Mouse (Mus musculus) lung, postnatal 4 days (tissue): Measurements from ENCODE around the gene Hsd17b13.
"Not testable (repeated sequence)": the region's sequence is repeated elsewhere in the genome, so short reads cannot be mapped to it uniquely, and the experiment has no call there.

Source experiments
- DNase-seq, 2 experiments: peaks; one replicate each; pipeline ENCODE4 v3.0.0; 2021

Hsd17b13 gene

DNA sequence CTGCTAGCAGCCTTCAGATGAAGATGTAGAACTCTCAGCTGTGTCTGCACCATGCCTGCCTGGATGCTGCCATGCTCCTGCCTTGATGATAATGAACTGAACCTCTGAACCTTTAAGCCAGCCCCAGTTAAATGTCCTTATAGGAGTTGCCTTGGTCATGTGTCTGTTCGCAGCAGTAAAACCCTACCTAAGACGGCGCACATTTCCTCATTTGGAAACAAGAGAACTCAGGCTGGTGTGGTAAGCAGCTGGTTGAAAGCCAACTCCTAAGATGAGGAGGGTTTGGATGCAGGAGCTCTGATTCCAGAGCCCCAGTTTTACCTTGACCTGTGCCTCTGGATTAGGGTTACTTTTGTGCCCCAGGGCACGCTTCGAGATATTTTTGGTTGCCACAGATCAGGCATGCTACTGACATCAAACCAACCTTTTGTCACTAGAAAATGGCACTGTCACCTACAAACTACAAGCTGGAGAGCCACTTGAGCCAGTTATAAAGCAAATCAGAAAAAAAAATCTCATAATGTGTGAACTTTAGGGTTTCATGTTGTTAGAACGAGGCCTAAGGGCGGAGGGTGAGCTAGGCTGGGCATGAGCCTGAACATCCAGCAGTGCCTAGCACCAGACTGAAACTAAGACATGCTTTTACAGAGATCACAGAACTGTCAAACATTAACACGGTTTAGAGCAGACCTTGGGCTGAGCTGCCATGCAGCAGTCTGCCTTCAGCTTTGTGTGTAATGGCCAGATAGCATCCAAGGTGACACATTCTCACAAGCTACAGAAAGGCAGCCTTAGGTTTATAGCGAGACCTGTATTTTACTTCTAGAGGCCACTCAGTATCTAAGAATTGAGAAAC lies 3.7 kb upstream of the Hsd17b13 start:
- DNase-seq: no peak

DNA sequence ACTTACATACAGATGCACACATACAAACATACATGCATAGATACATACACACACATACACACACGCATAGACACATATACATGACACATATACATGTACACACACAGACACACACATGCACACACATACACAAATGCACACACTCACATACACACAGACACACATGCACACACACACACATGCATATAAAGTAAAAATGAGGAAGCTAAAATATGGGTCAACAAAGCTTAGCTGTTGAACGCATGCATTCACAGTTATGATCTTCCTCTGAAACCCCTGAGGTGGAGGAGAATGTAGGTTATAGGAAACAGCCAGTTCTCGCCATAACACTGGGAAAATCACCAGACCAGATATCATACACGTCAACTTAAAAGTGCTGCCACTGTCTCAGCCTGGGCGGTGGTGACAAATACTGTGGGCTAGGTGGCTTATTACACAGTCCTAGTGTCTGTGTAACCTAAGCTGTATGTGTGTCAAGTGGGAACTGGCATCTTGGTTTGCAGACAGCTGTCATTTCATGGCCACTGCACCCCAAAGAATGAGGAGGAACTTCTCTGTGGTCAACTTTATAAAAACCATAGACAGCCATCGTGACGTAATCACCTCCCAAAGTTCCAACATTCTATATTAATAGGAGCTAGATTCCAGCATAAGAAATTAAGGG lies 829 bp upstream of the Hsd17b13 start:
- no peak for DNase-seq

DNA sequence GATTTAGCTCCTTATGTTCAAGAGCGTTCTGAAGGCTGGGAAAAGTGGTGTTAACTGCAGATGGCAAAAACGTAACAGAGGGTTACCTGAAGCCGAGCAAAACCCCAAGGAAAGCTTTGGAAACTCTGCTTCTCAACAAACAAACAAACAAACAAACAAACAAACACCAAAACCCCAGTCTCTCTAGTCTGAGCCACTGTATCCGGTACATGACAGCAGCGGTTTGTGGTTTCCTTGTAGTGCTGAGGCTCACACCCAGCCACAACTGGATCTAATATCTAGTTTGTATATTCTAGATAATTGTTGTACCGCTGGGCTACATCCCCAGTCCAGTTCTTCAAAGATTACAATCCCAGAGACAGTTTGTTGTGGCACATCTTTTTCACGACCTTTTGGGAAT lies 1.5 kb downstream of the Hsd17b13 start:
- no peak for DNase-seq

DNA sequence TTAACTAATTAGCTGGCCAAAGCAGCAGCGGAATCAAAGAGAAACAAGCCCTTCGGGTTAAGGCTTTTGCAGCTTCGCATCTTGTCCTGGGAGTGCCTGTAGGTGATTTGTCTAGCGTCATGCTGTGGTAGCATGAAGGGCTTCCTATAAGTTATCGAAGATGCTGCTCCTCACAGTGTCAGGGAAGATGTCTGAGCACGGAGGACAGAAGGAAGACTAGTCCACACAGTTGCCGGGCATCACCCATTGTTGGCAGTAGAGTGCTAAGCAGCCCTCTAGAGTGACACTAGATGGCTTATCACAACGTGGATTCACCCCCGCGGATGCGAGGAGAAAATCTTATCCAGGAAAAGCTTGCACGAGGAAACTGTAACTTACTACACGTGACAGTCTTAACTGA lies 4.4 kb downstream of the Hsd17b13 start:
- DNase-seq: no peak

DNA sequence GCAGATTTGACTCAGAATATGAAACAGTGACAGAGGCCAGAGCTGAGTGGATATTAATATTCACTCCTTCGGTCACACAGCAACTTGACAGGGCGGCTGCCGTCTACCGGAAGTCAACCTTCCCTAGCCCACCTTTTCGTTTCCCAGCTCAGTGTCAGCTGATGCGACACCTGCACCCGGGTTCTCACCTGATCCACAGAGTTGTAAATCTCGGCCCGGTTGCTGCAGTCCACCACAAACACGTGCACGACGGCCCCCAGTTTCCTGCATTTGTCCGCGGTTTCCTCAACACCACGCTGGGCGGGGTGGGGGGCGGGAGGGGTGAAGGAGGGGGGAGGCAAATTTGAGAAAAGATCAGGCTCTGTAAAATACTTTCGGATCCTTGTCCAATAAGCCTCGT lies 4.8 kb downstream of the Hsd17b13 start:
- DNase-seq: no peak

DNA sequence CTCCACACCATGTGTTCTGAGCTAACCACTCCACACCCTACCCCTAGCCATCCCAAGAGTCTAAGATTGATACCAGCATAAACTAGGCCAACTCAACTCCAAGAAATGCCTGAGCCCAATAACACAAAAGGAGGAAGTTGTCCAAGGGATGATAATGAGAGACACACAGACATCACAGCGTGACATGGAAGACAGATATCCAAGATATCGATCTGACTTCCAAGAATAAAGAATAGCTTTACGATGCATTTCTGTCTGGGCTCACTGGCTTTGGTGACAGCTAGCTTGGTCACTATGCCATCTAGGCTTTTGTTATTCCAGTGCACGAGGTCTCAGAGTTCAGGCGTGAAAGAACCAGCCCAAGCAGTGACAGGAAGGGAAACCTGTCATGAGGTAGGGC lies 6.2 kb downstream of the Hsd17b13 start:
- DNase-seq: no peak

DNA sequence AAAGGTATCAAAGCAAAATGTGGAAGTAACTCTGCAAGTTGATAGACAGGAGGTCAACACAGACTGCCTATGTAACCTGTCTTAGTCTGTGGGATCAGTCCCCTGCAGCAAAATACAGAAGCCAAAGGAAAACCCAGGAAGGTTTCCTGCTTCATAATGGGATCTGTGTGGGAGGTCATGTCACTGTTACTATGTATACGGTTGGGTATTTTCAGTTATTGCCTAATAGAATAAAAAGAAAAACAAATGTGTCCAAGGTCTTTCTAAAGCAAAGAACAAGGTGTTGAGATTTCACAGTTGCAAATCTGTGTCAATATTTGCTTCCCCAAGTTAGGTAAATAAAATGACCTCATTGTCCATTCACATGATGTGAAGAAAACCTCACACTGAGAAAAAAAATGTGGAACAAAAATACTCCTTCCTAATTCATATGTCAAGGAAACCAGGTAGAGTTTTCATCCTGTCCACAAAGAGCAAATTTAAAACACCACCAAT lies 14.2 kb downstream of the Hsd17b13 start:
- DNase-seq: no peak

DNA sequence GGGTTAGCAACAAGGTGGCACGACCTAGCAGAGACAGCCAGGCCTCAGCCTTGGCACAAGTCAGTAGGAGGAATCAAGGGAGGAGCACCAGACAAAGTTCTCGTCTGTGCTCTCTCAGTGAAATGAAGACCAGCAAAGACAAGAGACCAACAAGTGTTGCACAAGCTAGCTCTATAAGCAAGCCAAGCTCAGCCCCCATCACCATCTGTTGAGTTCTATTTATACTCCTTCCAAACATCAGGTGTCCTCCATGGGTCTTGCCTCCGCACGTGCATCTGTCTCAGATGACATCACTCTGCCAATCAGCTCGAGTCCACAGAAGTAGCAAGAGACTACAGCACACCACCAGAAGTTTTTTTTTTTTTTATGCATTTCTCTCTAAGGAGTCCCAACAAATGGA lies 22.6 kb downstream of the Hsd17b13 start:
- no peak for DNase-seq

DNA sequence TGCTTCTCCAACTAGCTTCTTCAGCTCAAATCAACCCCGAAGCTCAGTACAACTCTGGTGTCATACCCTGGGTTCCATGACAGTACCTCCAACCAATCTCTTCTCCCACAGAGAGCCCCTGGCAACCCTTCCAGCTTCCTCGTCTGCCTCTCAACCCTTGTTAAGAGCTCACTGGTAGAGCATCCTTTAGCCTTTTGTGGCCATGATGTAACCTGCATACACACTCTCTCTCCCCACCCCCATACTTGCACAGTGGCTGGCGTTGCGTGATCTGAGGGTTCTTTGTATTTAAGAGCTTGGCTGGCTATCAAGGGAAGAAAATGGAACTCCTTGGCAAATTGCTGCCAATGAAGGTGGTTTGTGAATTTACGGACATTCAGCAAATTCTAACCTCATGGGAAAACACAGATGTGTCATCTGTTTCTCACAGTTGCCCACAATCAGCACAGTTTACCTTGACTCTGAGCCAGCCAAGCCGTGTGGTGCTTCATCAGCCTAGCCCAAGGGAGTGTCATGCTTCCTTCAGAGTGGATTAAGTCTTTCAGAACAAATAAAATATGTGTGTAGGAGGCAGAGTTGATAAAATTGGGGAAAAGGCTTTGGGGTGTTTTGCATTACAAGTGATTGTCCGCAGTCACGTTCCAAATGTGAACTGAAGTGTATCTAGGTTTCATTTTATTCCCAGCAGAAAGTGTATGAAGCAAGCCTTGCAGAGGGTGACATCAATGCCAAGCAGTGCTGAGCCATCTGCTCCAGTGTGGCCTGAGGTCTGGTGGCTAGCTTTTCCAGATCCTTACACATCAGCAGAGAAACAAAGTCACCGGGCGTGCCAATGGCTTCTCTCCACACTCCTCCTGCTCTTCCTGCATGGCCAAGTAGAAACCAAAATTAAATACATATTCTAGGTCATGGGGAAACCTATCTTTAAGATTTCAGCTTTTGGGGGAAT lies 23.8 kb downstream of the Hsd17b13 start:
- no peak for DNase-seq

DNA sequence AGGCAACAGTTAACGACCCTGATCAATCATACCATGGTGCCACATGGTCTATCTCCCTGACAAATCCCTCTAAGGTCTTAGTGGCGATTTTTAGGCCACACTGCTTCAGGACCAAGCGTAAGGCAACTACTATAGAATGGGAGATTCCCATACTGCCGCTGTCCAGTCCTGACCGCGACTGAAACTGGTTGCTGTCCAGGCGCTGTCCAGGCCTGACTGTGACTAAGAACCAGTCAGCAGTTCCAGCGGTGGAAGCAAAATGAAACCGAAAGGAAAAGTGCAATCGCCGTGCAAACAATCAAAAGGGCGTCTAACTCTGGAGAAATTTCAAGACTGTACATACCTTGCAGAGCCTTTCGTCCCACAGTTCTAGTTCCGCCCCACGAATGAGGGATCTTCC lies 27.1 kb downstream of the Hsd17b13 start:
- not testable (repeated sequence) for DNase-seq

DNA sequence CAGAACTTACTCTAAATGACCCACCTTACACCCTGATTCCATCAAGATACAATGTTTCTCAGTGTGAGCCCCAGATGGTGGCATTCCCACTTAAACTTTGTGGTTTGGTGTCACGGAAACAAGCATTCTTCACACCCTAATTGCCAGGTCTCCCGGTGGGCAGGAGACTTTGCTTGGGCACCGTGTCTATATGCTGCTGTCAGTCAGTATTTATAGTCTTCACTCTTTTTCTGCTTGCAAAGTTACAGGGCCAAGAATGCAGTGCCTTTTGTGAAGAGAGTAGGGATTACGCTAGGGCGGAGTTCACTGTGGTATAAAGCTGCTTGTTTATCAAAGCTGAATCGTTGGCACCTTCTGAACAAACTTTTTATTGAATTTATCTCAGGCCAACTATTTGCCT lies 34.0 kb downstream of the Hsd17b13 start:
- no peak for DNase-seq

DNA sequence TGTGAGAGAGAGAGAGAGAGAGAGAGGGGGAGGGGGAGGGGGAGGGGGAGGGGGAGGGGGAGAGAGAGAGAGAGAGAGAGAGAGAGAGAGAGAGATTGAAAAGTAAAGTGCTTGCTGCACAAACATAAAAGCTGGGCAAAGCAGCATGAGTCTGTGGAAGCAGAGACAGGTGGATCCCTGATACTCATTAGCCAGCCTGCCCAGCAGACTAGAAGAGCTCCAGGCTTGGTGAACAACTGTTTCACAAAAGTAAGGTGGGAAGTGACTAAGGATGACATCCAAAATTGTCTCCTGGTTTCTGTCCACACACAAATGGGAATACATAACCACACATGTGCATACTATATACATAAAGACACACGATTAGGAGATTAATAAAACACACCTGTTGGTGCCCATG lies 37.4 kb downstream of the Hsd17b13 start:
- no peak for DNase-seq

DNA sequence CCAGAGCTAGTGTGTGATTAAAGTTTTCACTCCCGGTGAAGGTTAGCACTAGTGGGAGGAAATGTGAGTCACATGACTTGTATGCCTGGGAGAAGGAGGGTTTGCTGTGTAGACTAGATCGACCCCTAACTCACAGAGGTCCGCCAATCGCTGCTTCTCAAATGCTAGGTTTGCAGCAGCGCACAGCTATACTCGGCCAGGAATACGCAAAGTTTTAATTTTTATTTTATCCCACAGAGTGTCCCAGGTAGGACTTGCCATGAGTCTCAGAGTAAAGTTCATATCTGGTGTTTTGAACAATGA lies 37.9 kb downstream of the Hsd17b13 start:
- no peak for DNase-seq

DNA sequence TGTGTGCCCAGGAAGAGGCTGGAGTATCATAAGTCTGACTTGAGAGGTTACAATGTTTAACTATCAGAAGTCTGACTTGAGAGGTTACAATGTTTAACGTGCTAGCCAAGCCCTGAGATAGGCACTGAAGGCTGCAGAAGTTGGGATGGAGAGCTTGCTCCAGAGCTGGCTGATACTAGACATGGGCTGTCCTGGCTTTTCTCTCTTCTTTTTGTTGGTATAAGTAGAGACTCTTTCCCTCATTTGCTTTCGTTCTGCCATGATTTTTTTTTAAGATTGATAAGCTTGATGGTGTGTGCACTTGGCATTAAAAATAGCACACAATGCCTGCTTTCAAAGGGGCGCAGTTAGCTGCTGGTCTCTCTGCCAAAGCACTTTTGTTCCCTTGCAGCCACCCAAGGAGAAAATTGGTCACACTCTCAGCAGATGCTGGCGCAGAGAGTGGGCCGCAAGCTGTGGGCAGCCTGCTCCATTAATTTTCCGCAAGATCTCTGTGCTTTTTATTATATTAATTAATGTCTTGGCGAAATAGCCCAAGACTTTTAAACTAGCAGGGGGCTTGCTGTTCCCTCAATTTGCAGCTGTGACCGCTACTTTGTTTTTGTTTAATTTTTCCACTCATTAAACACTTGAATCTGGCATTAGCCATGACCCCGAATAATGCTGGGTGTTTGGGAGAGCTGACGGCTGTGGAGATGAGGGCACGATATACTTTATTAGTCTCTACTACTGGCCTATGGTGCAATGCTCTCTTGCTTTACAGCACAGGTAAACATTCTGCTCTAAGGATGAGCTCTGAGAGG lies 38.5 kb downstream of the Hsd17b13 start:
- no peak for DNase-seq

DNA sequence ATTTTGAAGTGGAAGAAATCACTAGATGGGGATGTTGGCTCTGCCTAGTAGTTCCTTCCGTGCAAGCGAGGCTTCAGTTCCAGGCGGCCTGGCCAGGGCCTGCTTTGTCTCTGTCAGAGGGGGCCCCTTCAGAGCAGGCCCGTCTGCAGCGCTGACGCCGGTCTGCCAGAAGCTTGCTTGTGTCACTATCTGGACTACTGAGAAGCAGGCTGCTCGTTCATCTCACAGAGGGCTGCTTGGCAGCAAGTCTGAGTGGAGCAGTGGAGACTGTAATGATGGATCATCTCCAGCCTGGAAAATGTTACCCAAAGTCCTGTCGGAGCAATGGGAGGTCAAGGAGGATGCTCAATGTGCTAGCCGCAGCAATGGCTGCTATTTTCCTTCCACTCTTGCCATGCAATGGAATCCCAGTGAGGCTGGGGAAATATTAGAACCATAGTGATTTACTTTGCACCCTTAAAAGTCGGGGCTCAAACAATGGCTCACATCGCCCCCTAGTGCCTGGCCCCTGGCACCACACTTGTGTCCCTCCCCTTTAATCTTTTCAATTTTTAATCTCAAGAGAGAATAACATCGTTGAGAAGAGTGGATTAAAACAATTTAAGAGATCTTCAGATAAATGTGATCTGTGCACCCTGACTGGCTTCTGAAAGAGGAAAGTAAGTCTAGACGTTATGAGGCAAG lies 40.2 kb downstream of the Hsd17b13 start:
- peak in 1 of 2 experiments; percentile 44 for DNase-seq

DNA sequence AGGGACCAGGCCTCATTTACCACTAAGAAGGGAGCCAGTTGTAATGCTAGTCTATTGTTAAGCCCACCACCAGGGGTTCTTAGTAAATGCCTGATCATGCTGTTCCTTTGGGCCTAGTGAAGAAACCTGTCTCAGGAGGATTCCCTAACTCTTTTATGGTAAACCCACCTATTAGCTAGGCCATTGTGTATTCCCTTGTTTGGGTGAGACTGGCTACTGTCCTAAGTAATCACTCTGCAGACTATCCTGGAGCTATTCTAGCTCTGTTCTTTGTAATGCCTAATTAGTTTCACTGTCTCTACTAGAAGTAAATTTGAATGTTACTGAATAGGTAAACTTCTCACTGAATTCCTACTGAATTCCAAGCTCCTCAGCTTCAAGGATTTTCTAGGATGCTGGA lies 45.3 kb downstream of the Hsd17b13 start:
- not testable (repeated sequence) for DNase-seq

DNA sequence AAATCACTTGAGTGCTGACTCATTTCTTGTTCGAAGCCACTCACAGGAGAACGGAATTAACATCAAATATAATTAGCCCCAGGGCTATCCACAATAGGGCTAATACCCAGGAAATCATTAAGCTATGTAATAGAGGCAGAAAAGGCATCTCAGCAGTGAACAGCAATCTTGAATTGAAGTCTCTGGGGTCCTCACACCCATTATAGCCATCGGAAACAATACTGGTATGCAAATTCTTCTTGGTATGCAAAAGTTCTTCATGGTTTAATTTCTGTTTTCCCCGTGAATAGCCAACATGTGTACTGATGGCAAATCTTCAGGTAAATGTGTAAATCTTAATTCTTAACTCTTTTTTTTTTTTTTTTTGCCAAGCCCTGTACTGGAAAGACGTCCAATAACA lies 46.7 kb downstream of the Hsd17b13 start:
- DNase-seq: no peak

DNA sequence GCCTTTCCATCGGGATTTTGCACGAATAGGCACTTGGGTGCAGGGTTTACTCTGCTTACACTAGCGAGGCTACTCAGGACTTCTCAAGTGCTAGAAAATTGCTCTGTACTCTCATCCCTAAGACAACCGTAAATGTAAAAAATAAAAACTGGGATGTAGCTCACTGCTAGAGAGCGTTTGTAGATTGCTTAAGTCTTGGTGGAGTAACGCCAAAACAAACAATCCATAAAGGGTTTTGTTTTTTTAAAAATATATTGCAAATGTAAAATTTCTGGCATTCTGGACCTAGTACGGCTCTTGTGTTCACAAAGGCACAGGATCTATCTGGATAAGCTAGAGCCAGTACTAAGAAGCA lies 49.0 kb downstream of the Hsd17b13 start:
- no peak for DNase-seq

DNA sequence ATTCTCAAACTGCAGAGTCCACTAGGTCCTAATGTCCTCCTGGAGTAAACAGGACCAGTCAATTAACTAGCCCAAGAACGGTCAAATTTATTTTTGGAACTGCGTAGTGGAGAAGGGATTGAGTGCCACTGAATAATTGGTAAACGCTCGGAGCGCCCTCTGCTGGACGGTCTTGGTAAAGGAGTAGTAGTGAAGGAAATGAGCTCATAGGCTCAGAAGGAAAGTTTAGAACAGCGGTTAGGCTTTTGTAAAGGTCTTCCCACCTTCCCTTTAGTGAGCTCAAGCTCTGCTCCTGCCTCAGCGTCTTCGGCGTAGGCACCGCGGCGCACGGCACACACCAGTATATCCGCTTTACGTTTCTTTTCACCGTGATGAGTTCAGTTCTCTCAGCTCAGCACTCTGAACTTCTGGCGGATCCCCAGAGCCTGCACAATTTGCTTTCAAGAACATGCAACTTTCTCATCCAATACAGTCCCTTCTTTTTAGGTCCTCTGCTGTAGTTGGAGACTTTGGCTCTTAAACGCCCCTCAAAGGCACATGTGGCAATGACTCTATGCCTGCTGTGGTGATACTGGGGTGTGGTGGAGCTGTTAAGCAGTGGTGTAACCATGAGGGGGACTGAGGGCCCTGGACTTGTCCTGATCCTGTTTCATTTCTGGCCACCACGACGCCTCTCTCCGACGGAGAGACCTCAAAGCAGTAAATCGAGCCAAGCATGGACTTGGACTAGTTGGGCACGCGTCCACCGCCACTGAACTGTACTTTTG lies 49.6 kb downstream of the Hsd17b13 start:
- peak; percentile 85 to 91 for DNase-seq

DNA sequence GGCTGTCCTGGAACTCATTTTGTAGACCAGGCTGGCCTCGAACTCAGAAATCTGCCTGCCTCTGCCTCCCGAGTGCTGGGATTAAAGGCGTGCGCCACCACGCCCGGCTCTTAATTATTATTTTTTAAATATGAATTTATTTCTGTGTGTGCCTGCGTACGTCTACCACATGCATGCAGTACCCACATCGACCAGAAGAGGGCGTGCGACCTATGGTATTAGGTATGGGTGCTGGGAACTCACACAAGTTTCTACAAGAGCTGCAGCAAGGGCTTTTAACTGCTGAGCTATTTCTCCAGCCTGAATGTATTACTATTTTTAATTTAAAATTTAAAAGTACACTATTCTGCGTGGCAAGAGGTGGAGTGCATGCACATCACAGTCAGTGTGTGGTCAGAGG lies 50.8 kb downstream of the Hsd17b13 start:
- no peak for DNase-seq

DNA sequence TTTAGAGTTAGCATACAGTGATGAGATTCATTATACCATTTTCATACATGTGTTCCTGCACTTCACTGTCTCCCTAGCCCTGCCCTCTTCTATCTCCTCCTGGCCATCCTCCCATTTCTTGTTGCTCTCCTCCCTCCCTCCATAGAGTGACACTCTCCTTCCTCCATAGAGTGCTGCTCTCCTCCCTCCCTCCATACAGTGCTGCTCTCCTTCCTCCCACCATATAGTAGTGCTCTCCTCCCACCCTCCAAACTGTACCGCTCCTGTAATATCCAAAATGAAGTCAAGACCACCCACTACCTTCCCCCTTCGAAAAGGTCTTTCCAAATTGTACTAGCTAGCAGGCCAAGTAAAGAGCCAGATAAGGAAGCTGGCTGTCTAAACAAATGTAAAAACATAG lies 53.5 kb downstream of the Hsd17b13 start:
- DNase-seq: no peak
